Mouse (Mus musculus): ENCODE measurements around the gene Cbs.

Cbs gene

GRCm38 (mm10) chr17:31588726-31589125, 48.3 kb downstream of the Cbs start:
- CTCF ChIA-PET, result no interaction called here

DNA sequence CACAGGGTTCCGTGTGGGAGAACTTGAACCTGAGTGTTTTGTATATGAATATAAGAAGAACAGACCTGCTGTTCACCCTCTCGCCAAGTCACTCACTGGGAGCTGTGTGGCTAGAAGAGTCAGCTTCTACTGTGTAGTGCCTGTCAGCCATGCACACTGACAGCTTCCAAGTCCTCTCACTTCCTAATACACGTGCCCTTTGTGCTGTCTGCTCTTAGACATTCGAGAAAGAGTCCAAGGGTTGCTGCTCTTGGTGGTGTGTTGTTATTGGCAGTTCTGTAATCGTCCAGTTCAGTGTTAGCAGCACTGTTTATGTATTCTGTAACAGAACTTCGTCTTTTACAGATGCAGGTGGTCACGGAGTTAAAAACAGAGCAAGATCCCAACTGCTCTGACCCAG, 48.9 kb downstream of the Cbs start:
- CTCF ChIA-PET, result no interaction called here

- CTCF ChIA-PET, result no interaction called here
Measured at GRCm38 (mm10) chr17:31583781-31584180, 53.3 kb downstream of the Cbs start.

DNA sequence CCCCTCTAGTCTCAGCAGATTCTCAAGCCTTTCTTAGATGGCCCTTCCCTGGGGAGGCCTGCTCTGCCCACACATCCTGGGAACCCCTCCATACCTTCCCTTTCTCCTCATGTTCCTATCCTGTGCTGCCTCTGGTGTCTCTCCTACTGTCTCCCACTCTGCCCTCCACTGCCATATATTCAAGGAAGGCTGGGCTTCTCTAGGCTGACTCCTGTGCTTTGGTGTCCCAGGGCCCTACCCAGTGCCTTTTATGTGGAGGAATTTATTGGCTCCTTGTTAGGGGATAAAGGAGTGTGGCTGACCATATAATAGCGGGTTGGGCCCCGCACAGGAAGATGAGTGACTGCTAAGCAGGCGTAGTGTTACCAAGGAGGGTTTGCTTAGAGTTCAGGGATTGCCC, 53.9 kb downstream of the Cbs start:
- CTCF ChIA-PET, result no interaction called here

DNA sequence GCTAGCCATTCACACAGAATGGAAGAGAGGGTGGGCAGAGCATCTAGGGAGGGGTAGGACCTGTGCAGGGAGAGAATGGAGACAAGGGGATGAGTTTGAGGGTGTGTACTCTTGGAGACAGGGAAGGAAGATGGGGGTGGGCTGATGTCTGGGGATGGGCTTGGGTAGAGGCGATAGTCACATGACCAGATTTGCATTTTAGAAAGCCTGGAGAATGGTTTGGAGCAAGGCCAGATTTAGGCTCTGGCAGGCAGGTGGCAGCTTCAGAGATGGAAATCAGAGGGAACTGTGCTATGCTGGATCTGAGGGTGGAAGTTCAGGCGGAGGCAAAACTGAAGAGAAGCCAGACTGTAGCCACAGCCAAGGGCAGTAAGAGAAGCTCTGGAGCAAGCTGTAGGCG, 56.7 kb downstream of the Cbs start:
- CTCF ChIA-PET, result no interaction called here

DNA sequence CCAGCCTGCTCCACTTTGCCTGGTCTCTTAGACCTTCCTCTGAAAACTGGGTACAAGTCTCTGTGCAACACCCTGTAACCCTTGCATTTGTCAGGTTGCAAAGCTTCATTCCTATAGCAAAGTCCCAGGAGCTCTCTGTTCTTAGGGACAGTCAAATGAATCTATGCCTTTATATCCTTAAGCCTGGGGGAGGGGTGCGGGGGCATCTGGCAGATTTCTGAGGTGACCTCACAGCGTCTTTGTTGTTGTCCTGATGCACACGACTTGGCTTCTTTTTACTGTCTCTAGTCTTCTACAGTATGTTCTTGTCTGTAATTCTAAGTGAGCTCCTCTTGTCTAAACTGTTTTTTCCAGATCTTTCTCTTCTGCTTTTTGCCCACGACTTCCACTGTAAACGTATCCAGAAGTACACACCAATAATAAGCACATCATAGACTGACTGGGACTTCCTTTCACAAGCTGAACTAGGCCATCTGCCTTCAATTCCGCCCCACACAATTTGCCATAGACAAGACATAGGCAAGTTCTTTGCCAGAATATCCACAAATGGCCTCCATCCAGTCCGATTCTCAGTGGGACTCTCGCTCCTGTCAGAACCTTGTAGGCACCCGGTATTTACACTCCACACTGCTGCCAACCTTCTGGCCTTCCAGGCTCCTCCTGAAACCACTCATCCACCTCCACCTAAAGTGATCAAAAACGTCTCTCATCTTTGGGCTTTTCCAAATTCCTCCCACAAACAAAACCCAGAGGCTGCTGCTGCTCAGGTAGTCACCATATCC, 60.5 kb downstream of the Cbs start:
- CTCF ChIA-PET, result interaction anchor here (0.7 kb wide), 1 partner anchor 251 kb away, joined by 3 read pairs; no protein-coding TSS in a partner anchor

- CTCF ChIA-PET, result no interaction called here
Measured at GRCm38 (mm10) chr17:31574662-31575061, 62.4 kb downstream of the Cbs start.

GRCm38 (mm10) chr17:31571689-31572088, 65.3 kb downstream of the Cbs start:
- CTCF ChIA-PET, result interaction anchor here (0.8 kb wide), 1 partner anchor 568 kb away, joined by 13 read pairs; no protein-coding TSS in a partner anchor

GRCm38 (mm10) chr17:31570321-31570925, 66.6 kb downstream of the Cbs start:
- CTCF ChIA-PET, result no interaction called here

DNA sequence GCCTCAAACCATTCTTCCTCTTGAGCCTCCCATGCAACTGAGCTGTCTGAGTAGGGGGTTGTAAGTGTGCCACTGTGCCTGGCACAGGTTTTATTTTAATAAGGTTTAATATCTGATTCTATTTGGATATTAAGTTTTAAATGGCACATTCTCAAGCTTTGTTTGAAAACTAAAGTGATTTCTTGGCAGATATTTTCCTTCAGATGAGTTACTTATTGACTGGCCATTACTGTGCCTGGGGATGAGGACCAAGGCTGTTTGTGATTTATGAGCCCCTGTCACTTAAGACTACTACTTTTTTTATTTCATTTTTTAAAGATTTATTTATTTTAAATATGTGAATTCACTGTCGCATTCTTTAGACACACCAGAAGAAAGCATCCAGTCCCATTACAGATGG, 67.3 kb downstream of the Cbs start:
- CTCF ChIA-PET, result no interaction called here

GRCm38 (mm10) chr17:31566276-31566675, 70.8 kb downstream of the Cbs start:
- CTCF ChIA-PET, result no interaction called here

- CTCF ChIA-PET, result no interaction called here
Measured at GRCm38 (mm10) chr17:31565141-31566056, 71.6 kb downstream of the Cbs start.

- CTCF ChIA-PET, result no interaction called here
Measured at GRCm38 (mm10) chr17:31564858-31565140, 72.2 kb downstream of the Cbs start.

GRCm38 (mm10) chr17:31564015-31564857, 72.8 kb downstream of the Cbs start, which contains the start of gene Pknox1:
Pknox1 (plus strand) TSS chr17:31564734.
- CTCF ChIA-PET, result no interaction called here

DNA sequence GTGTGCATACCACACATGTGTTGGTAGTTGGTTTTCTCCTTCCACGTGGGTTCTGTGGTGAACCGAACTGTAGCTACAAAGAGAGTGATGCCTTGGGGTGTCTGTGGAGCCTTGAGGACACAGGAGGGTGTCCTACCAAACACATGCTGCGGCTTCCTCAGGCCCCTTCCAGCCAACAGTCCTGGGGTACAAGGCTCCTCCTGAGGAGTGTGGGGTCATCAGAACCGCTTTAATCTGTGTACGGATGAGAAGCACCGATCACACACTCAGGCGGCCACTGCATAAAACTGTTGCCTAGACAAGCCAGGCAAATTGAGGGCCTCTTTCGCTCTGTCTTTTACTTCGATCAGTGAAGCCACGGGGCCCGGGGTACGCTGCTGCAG, 73.4 kb downstream of the Cbs start:
- CTCF ChIA-PET, result no interaction called here

DNA sequence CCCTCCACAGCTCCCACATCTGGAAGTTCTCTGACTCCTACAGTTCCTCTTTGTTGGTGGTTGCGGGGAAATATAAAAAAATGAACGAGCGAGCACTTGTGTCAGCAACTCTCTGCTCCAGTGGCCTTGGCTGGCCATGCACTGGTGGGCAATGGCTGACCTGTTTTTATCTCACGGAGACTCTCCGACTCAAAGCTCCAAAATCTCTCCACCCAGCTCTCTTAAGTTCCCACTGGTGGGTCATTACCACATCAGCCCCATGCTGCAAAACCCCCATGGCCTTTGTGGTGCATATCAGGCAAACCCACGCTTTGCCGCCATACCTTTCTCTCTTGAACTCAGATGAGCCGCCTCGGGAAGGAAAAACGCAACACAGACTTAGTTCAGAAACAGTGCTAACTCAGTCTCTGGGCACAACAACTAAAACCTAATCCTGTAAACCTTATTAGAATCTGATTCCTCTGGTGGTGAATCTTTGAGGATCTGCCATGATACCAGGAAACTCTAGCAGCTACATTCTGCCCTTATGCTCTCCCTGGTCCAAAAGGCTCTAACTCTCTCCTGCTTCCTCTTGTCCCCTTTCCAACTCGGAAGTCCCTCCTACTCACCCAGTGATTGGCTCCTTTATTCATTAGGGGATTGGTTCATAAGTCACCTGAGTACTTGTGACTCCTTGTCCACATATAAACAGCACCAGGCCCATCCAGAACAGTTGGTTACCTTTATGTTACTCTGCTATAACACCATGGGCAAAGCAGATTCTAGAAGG, 77.8 kb downstream of the Cbs start:
- CTCF ChIA-PET, result no interaction called here
